Mouse (Mus musculus) myocyte (in vitro differentiated cells): ENCODE measurements at regions not wholly inside any gene's neighbourhood (a gene's known extent, or its start where the extent isn't known, plus 50 kb on each side); places are given as distances from the start of the nearest gene placed in this dataset.

ENCODE experiments used
- H3K27me3 ChIP-seq: one replicate; pipeline ENCODE4 v1.6.1; 2011; ENCODE audit not compliant: control insufficient read depth, insufficient read depth, insufficient read length
- H3K36me3 ChIP-seq: one replicate; pipeline ENCODE4 v1.6.1; 2011; ENCODE audit not compliant: control insufficient read depth, insufficient read depth
- H3K4me2 ChIP-seq: one replicate; pipeline ENCODE4 v1.6.1; 2011; ENCODE audit warnings: low read depth, control low read depth
- H3K4me3 ChIP-seq: one replicate; pipeline ENCODE4 v1.5.1; 2011; ENCODE audit warnings: mild to moderate bottlenecking, control low read depth, moderate library complexity
- H3K79me2 ChIP-seq: one replicate; pipeline ENCODE4 v1.6.1; 2011; ENCODE audit not compliant: control insufficient read depth, insufficient read depth
- H3ac ChIP-seq: one replicate; pipeline ENCODE4 v1.6.1; 2011; ENCODE audit not compliant: control insufficient read depth, insufficient read length
- CEBPB ChIP-seq: IDR thresholded peaks from 2 replicates; pipeline ENCODE4 v1.6.1; 2011; ENCODE audit warnings: mild to moderate bottlenecking, moderate library complexity; ENCODE audit not compliant: poor library complexity, insufficient read depth, severe bottlenecking
- E2F4 ChIP-seq: IDR thresholded peaks from one replicate; pipeline ENCODE4 v1.6.1; 2011; ENCODE audit warnings: mild to moderate bottlenecking, control low read depth, moderate library complexity; ENCODE audit not compliant: insufficient read depth
- MAX ChIP-seq: IDR thresholded peaks from one replicate; pipeline ENCODE4 v1.6.1; 2011; ENCODE audit warnings: low read depth, mild to moderate bottlenecking, control low read depth
- MYOD1 ChIP-seq, 3 experiments: IDR thresholded peaks; one replicate each; pipeline ENCODE4 v1.6.1; 2011; ENCODE audit warnings: control low read depth in 2 of 3, low read depth in 2 of 3, mild to moderate bottlenecking in 2 of 3, moderate library complexity in 1 of 3; ENCODE audit not compliant: insufficient read length in 2 of 3, control insufficient read depth in 1 of 3
- MYOG ChIP-seq, 3 experiments: IDR thresholded peaks; one replicate each; pipeline ENCODE4 v1.6.1; 2011; ENCODE audit warnings: control low read depth in 2 of 3, low read depth in 2 of 3, mild to moderate bottlenecking in 2 of 3; ENCODE audit not compliant: insufficient read length in 2 of 3, control insufficient read depth in 1 of 3, insufficient read depth in 1 of 3
- POLR2A ChIP-seq: IDR thresholded peaks from one replicate; pipeline ENCODE4 v1.6.1; 2011; ENCODE audit warnings: low read depth, mild to moderate bottlenecking, control low read depth, moderate library complexity; ENCODE audit not compliant: insufficient read length
- POLR2AphosphoS2 ChIP-seq: IDR thresholded peaks from one replicate; pipeline ENCODE4 v1.6.1; 2011; ENCODE audit warnings: low read depth, control low read depth; ENCODE audit not compliant: insufficient read length
- REST ChIP-seq: IDR thresholded peaks from one replicate; pipeline ENCODE4 v1.6.1; 2011; ENCODE audit warnings: mild to moderate bottlenecking, control low read depth, moderate library complexity; ENCODE audit not compliant: insufficient read depth, insufficient read length
- SRF ChIP-seq: IDR thresholded peaks from one replicate; pipeline ENCODE4 v1.6.1; 2011; ENCODE audit warnings: low read depth; ENCODE audit not compliant: control insufficient read depth, insufficient read length
- TCF12 ChIP-seq: IDR thresholded peaks from one replicate; pipeline ENCODE4 v1.6.1; 2011; ENCODE audit warnings: mild to moderate bottlenecking, control low read depth; ENCODE audit not compliant: poor library complexity, insufficient read depth, severe bottlenecking
- TCF3 ChIP-seq: IDR thresholded peaks from one replicate; pipeline ENCODE4 v1.6.1; 2011; ENCODE audit warnings: low read depth, control low read depth; ENCODE audit not compliant: insufficient read length
- USF1 ChIP-seq: IDR thresholded peaks from one replicate; pipeline ENCODE4 v1.6.1; 2011; ENCODE audit warnings: low read depth, mild to moderate bottlenecking, control low read depth, moderate library complexity

GRCm38 (mm10) chr11:21427291-21428012 lies 56.5 kb upstream of the Ugp2 start:
- H3K27me3 ChIP-seq: no peaks in the 10 kb centered on the region
- no peaks in the 10 kb centered on the region for H3K79me2 ChIP-seq
- H3K36me3 ChIP-seq: no peaks in the 10 kb centered on the region
- TF ChIP-seq MAX (no peak), POLR2A (no peak), E2F4 (no peak), REST (no peak), SRF (no peak), TCF12 (no peak), MYOG (IDR thresholded peaks at IDR 0.05; ENCODE audit: control insufficient read depth in 1 of 3, insufficient read depth in 1 of 3, insufficient read length in 2 of 3, low read depth in 2 of 3) (no peak), CEBPB (no peak), MYOD1 (IDR thresholded peaks at IDR 0.05; ENCODE audit: control insufficient read depth in 1 of 3, insufficient read length in 2 of 3, low read depth in 2 of 3) (no peak), USF1 (no peak), POLR2AphosphoS2 (no peak), TCF3 (no peak)
- no peak overlapping the region for H3K4me2 ChIP-seq
- no peak overlapping the region for H3ac ChIP-seq
- no peak overlapping the region for H3K4me3 ChIP-seq

DNA sequence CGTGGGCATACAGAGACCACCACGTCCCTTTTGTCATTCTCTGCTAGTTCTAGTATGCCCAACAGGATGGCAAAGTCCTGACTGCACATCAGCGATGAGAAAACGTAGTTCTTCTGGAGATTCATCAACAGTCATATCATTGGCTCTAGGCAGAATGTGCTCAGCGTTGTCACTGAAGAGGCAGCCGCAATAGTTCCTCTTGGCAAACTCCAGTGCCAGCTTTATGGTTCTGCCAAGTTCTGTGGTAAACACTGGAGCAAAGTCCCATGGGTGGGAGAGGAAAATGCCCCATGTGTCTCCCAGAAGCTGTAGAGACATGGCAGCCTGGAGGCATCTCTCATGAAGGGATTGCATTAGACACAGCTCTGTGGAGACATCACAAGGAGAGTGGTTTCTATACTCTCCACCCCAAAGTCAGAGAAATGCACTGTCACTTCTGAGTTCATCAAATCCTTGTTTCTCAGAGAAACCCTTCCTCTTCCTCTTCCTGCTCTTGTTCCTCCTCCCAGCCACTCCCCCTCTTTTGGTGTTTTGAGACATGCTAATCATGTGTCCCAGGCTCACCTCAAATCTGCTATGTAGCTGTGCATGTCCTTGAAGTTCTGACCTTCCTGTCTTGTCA lies 54.6 kb upstream of the Ugp2 start:
- TF ChIP-seq E2F4 (no peak), CEBPB (no peak), MAX (no peak), MYOG (IDR thresholded peaks at IDR 0.05; ENCODE audit: control insufficient read depth in 1 of 3, insufficient read depth in 1 of 3, insufficient read length in 2 of 3, low read depth in 2 of 3) (no peak), REST (no peak), TCF12 (no peak), SRF (no peak), MYOD1 (IDR thresholded peaks at IDR 0.05; ENCODE audit: control insufficient read depth in 1 of 3, insufficient read length in 2 of 3, low read depth in 2 of 3) (no peak), POLR2AphosphoS2 (no peak), TCF3 (no peak), USF1 (no peak), POLR2A (no peak)
- no peak overlapping the region for H3K4me3 ChIP-seq
- H3ac ChIP-seq: no peak overlapping the region
- H3K79me2 ChIP-seq: no peaks in the 10 kb centered on the region
- H3K27me3 ChIP-seq: no peaks in the 10 kb centered on the region
- H3K4me2 ChIP-seq: no peak overlapping the region
- no peaks in the 10 kb centered on the region for H3K36me3 ChIP-seq

GRCm38 (mm10) chr11:21424345-21424744 lies 53.3 kb upstream of the Ugp2 start:
- Histone ChIP-seq H3K27me3 (no peaks in the 10 kb centered on the region), H3K36me3 (no peaks in the 10 kb centered on the region), H3K79me2 (no peaks in the 10 kb centered on the region), H3K4me2 (no peak overlapping the region), H3ac (no peak overlapping the region), H3K4me3 (no peak overlapping the region)
- TF ChIP-seq TCF12: no peak
- TF ChIP-seq POLR2A: no peak
- no peak for TF ChIP-seq MAX
- no peak for TF ChIP-seq REST
- no peak for TF ChIP-seq SRF
- TF ChIP-seq USF1: no peak
- no peak for TF ChIP-seq POLR2AphosphoS2
- TF ChIP-seq CEBPB: no peak
- no peak for TF ChIP-seq MYOG (IDR thresholded peaks at IDR 0.05; ENCODE audit: control insufficient read depth in 1 of 3, insufficient read depth in 1 of 3, insufficient read length in 2 of 3, low read depth in 2 of 3)
- no peak for TF ChIP-seq MYOD1 (IDR thresholded peaks at IDR 0.05; ENCODE audit: control insufficient read depth in 1 of 3, insufficient read length in 2 of 3, low read depth in 2 of 3)
- no peak for TF ChIP-seq E2F4
- TF ChIP-seq TCF3: no peak

- no peak overlapping the region for H3K4me2 ChIP-seq
- no peaks in the 10 kb centered on the region for H3K79me2 ChIP-seq
- TF ChIP-seq USF1: peak; percentile 54
- no peak for TF ChIP-seq MYOD1 (IDR thresholded peaks at IDR 0.05; ENCODE audit: control insufficient read depth in 1 of 3, insufficient read length in 2 of 3, low read depth in 2 of 3)
- no peak overlapping the region for H3ac ChIP-seq
- no peaks in the 10 kb centered on the region for H3K27me3 ChIP-seq
- H3K36me3 ChIP-seq: no peaks in the 10 kb centered on the region
- H3K4me3 ChIP-seq: no peak overlapping the region
Observed at GRCm38 (mm10) chr11:21422281-21422878, 51.4 kb upstream of the Ugp2 start.
